Mouse (Mus musculus) cerebellum, adult 2 months (tissue): Measurements from ENCODE around the gene Osbpl10.

Experiments used
- CTCF ChIP-seq: fragments of 200-500 bp; IDR thresholded peaks from 2 replicates; pipeline ENCODE4 v1.5.1; 2011; ENCODE audit warnings: low read depth, mild to moderate bottlenecking, control low read depth, low read length, moderate library complexity, borderline replicate concordance; ENCODE audit not compliant: insufficient read depth
- POLR2A ChIP-seq: fragments of 200-500 bp; IDR thresholded peaks from 2 replicates; pipeline ENCODE4 v1.6.1; 2011; ENCODE audit warnings: low read length, control low read depth, borderline replicate concordance; ENCODE audit not compliant: insufficient read depth

DNA sequence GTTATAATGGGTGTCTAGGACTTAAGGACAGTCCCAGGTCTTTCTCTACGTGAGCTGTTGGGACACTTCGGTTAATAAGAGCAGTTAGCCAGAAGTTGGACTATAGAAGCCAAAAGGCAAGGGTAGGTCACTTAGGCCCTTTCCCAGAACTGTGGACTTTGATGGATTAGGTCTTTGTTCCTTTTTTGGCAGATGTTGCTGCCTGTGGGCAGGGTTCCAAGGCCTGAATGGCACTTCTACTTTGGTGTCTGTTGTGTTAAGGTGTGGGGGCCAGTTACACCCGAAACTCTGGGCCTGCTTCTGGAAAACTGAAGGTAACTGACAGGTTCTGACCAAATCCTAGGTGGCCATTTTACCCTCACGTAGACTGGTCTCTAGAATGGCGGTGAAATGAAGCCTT is 141.9 kb downstream of the Osbpl10 start:
- TF ChIP-seq POLR2A = no peak
- TF ChIP-seq CTCF = no peak
